Mouse (Mus musculus) embryonic facial prominence, embryonic 11.5 days (tissue): ENCODE measurements around the gene Gm20388. TPM values are rescaled to one million over a fixed set of nuclear protein-coding genes. Genes with fewer than 3 reads are reported as not detected.

Experiments used
- ATAC-seq: fragments of 200-750 bp; cut with Nextera tagmentation; replicated peaks from 2 replicates; pipeline ENCODE4 v1.8.0; 2017; ENCODE audit warnings: low read depth; ENCODE audit not compliant: insufficient number of reproducible peaks, low FRiP score, low TSS enrichment
- DNase-seq: peaks from one replicate; pipeline ENCODE4 v3.0.0-alpha.2; 2015; ENCODE audit warnings: low spot score
- H3K27ac ChIP-seq: fragments of 300-500 bp; sonication (generic); replicated peaks from 2 replicates; pipeline ENCODE4 v1.5.1; 2014; ENCODE audit warnings: mild to moderate bottlenecking, low read depth, low read length, control low read depth
- H3K27me3 ChIP-seq: fragments of 300-500 bp; sonication (generic); 2 replicates; pipeline ENCODE4 v1.6.1; 2014; ENCODE audit warnings: mild to moderate bottlenecking, low read length, moderate library complexity, mixed read lengths; ENCODE audit not compliant: control insufficient read depth, insufficient read depth
- H3K36me3 ChIP-seq: fragments of 300-500 bp; sonication (generic); replicated peaks from 2 replicates; pipeline ENCODE4 v1.6.1; 2014; ENCODE audit warnings: low read depth, mild to moderate bottlenecking, low read length, moderate library complexity, mixed read lengths; ENCODE audit not compliant: control insufficient read depth, insufficient read depth
- H3K4me1 ChIP-seq: fragments of 300-500 bp; sonication (generic); 2 replicates; pipeline ENCODE4 v1.6.1; 2014; ENCODE audit warnings: low read length, mixed read lengths; ENCODE audit not compliant: control insufficient read depth, insufficient read depth
- H3K4me2 ChIP-seq: fragments of 300-500 bp; sonication (generic); 2 replicates; pipeline ENCODE4 v1.6.1; 2014; ENCODE audit warnings: low read depth, mild to moderate bottlenecking, control low read depth, low read length, moderate library complexity
- H3K4me3 ChIP-seq: fragments of 300-500 bp; sonication (generic); 2 replicates; pipeline ENCODE4 v1.5.1; 2014; ENCODE audit warnings: low read depth, low read length, control low read depth
- H3K9ac ChIP-seq: fragments of 300-500 bp; sonication (generic); replicated peaks from 2 replicates; pipeline ENCODE4 v1.6.1; 2014; ENCODE audit warnings: mild to moderate bottlenecking, control low read depth, low read length
- H3K9me3 ChIP-seq: fragments of 300-500 bp; sonication (generic); replicated peaks from 2 replicates; pipeline ENCODE4 v1.6.1; 2016; ENCODE audit warnings: mild to moderate bottlenecking, low read length, inconsistent platforms, mixed read lengths; ENCODE audit not compliant: control insufficient read depth
- WGBS: fragments of 180-500 bp; shearing (Covaris S2); extraction: QIAGEN DNeasy Blood & Tissue Kit; methylation state at CpG from one replicate; pipeline ENCODE4 v1.1.7; 2014; 5-methylcytosine and 5-hydroxymethylcytosine counted together
- polyA plus RNA-seq: library from polyadenylated mRNA; unstranded; fragments of >200 nt; fragmentation: Nextera tagmentation; extraction: Ambion mirVana; gene quantifications from 2 replicates; pipeline ENCODE4 v1.2.1, GENCODE M21; 2014

Gene Gm20388
- polyA plus RNA-seq, 1 experiment from 2014 or later = 3.1 TPM

GRCm38 (mm10) chr8:120151151-120151550 lies 240.5 kb downstream of the Gm20388 start:
- Histone ChIP-seq H3K36me3 (no peaks in the 10 kb centered on the region), H3K4me1 (no peaks in the 10 kb centered on the region; the same call in 1 of the 2 replicates), H3K27ac (no peak overlapping the region), H3K9me3 (no peaks in the 10 kb centered on the region), H3K27me3 (no peaks in the 10 kb centered on the region), H3K4me3 (no peak overlapping the region), H3K9ac (no peak overlapping the region), H3K4me2 (no peak overlapping the region)
- 60% methylated on average over 9 of the region's 9 CpGs for WGBS
- DNase-seq = no peak
- ATAC-seq = no peak

DNA sequence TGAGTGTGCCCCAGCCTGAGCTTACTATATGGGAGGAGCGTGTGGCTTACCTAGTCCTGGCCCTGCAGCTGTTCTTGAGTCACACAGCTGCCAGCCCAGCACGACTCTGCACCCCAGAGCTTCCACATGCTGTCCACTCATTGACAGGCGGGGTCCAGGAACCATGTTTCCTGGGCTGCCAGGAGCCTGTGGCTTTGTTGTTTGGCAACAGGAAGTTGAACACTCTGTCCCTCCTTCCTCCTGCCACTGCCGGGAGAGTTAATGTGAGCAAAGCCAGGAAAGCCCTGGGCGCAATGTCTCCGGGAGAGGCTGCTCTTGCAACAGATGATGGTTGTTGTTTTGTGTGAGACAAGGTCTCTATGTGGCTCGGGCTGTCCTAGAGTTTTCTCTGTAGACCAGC lies 242.0 kb downstream of the Gm20388 start:
- Histone ChIP-seq H3K27ac (no peak overlapping the region), H3K9me3 (no peaks in the 10 kb centered on the region), H3K36me3 (no peaks in the 10 kb centered on the region), H3K27me3 (no peaks in the 10 kb centered on the region), H3K4me3 (no peak overlapping the region), H3K4me2 (no peak overlapping the region), H3K9ac (no peak overlapping the region), H3K4me1 (no peaks in the 10 kb centered on the region; the same call in 1 of the 2 replicates)
- ATAC-seq (no peak), DNase-seq (no peak)
- WGBS = 55% methylated on average over 7 of the region's 7 CpGs

- H3K4me3 ChIP-seq = no peak overlapping the region
- H3K4me2 ChIP-seq = no peak overlapping the region
- no peaks in the 10 kb centered on the region for H3K36me3 ChIP-seq
- 78% methylated on average over 8 of the region's 8 CpGs for whole genome bisulfite sequencing
- H3K27ac ChIP-seq = no peak overlapping the region
- DNase-seq = no peak
- no peaks in the 10 kb centered on the region for H3K4me1 ChIP-seq
- H3K9ac ChIP-seq = no peak overlapping the region
- no peaks in the 10 kb centered on the region for H3K9me3 ChIP-seq
- no peaks in the 10 kb centered on the region for H3K27me3 ChIP-seq
- ATAC-seq = no peak
Observed at GRCm38 (mm10) chr8:120160366-120160765, 249.7 kb downstream of the Gm20388 start.

DNA sequence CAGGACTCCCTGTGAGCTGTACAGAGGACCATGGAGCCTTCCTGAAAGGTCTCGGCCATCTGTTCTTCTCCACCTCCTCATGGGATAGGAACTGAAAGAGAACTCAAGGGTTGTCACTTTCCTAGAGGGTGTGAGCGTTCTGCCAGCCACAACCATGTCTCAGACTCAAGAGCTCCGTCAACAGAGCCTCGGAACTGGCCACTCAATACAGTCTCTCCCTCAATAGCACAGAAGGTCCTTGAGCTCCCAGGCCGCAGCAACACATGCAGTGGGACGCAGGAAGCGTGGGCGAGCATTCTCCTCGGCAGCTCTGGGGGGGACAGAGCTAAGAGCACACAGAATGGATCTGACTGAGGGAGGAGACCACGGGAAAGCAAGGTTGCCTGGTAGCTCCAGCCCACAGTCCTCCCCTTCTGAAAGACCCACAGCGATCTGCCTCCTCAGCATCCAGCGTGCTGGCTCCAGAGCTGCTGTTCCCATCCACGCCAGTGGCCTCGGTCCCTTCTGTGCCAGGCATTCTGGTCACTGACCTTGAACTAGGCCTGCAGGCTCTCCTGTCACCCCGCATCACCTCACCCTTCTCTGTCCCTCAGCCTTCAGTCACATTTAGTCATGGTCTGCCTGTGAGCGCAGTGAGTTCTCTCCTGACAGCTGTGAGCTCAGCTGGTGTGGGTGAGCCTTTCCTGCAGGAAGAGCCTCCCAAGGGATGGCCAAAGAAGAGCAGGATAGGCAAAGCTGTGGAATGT lies 251.2 kb downstream of the Gm20388 start:
- H3K4me2 ChIP-seq = no peak overlapping the region
- no peaks in the 10 kb centered on the region for H3K36me3 ChIP-seq
- no peak for DNase-seq
- ATAC-seq = no peak
- H3K9ac ChIP-seq = no peak overlapping the region
- H3K4me3 ChIP-seq = no peak overlapping the region
- H3K27me3 ChIP-seq = no peaks in the 10 kb centered on the region
- 76% methylated on average over 16 of the region's 16 CpGs for whole genome bisulfite sequencing
- no peaks in the 10 kb centered on the region for H3K4me1 ChIP-seq
- no peak overlapping the region for H3K27ac ChIP-seq
- H3K9me3 ChIP-seq = no peaks in the 10 kb centered on the region

DNA sequence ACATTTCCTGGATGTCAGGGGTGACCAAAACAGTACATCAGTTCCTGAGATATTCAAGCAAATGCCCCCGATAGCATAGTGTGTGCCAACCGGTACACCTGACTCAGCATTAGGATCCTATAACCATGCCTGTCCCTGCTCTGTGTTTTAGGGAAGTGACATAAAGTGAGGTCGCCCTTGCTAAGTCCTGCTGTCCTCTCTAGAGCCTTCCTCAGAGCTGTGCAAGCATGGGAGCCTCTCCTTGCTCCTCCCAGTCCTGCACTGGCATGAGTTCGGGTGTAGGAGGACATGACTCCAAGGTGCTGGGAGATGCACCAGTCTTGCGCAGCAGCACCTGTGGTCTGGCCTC lies 251.7 kb downstream of the Gm20388 start:
- Histone ChIP-seq H3K36me3 (no peaks in the 10 kb centered on the region), H3K4me2 (no peak overlapping the region), H3K9ac (no peak overlapping the region), H3K27me3 (no peaks in the 10 kb centered on the region), H3K9me3 (no peaks in the 10 kb centered on the region), H3K4me1 (no peaks in the 10 kb centered on the region), H3K4me3 (no peak overlapping the region), H3K27ac (no peak overlapping the region)
- 83% methylated on average over 5 of the region's 5 CpGs for WGBS
- ATAC-seq = no peak
- no peak for DNase-seq

GRCm38 (mm10) chr8:120163376-120163775 lies 252.7 kb downstream of the Gm20388 start:
- Histone ChIP-seq H3K27me3 (no peaks in the 10 kb centered on the region), H3K4me3 (no peak overlapping the region), H3K9me3 (no peaks in the 10 kb centered on the region), H3K27ac (no peak overlapping the region), H3K9ac (no peak overlapping the region), H3K36me3 (no peaks in the 10 kb centered on the region), H3K4me1 (no peaks in the 10 kb centered on the region), H3K4me2 (no peak overlapping the region)
- ATAC-seq = no peak
- WGBS = 73% methylated on average over 8 of the region's 8 CpGs
- DNase-seq = no peak

- no peaks in the 10 kb centered on the region for H3K4me1 ChIP-seq
- ATAC-seq = no peak
- 91% methylated on average over 5 of the region's 5 CpGs for WGBS
Observed at GRCm38 (mm10) chr8:120164026-120164425, 253.4 kb downstream of the Gm20388 start.

GRCm38 (mm10) chr8:120167136-120167535 lies 256.5 kb downstream of the Gm20388 start:
- no peak for ATAC-seq
- 91% methylated on average over 8 of the region's 8 CpGs for WGBS

More at GRCm38 (mm10) chr8:120164026-120164425, 253.4 kb downstream of the Gm20388 start:
- no peak for DNase-seq
- Histone ChIP-seq H3K4me2 (no peak overlapping the region), H3K27ac (no peak overlapping the region), H3K27me3 (no peaks in the 10 kb centered on the region), H3K9ac (no peak overlapping the region), H3K9me3 (no peaks in the 10 kb centered on the region), H3K4me3 (no peak overlapping the region), H3K36me3 (no peaks in the 10 kb centered on the region)

More at GRCm38 (mm10) chr8:120167136-120167535, 256.5 kb downstream of the Gm20388 start:
- Histone ChIP-seq H3K9ac (no peak overlapping the region), H3K4me1 (no peaks in the 10 kb centered on the region), H3K4me2 (no peak overlapping the region), H3K36me3 (no peaks in the 10 kb centered on the region), H3K4me3 (no peak overlapping the region), H3K27ac (no peak overlapping the region), H3K9me3 (no peaks in the 10 kb centered on the region), H3K27me3 (no peaks in the 10 kb centered on the region)
- no peak for DNase-seq
